Mouse (Mus musculus) kidney, adult 2 months (tissue): ENCODE measurements around the gene Acly. TPM values are rescaled to one million over a fixed set of nuclear protein-coding genes. Genes with fewer than 3 reads are reported as not detected.

ENCODE experiments used
- DNase-seq: peaks from one replicate; pipeline ENCODE4 v3.0.0; 2021
- H3K27ac ChIP-seq: fragments of 200-500 bp; 2 replicates; pipeline ENCODE4 v1.5.1; 2012; ENCODE audit warnings: low read depth, low read length, control low read depth, inconsistent platforms; ENCODE audit not compliant: insufficient read depth
- H3K27me3 ChIP-seq: fragments of 200-500 bp; replicated peaks from 2 replicates; pipeline ENCODE4 v1.6.1; 2012; ENCODE audit warnings: mild to moderate bottlenecking, moderate library complexity, low read length, inconsistent platforms; ENCODE audit not compliant: control insufficient read depth, insufficient read depth
- H3K36me3 ChIP-seq: fragments of 200-500 bp; 2 replicates; pipeline ENCODE4 v1.6.1; 2012; ENCODE audit warnings: mild to moderate bottlenecking, moderate library complexity, low read length, inconsistent platforms; ENCODE audit not compliant: control insufficient read depth, insufficient read depth
- H3K4me1 ChIP-seq: fragments of 200-500 bp; 2 replicates; pipeline ENCODE4 v1.6.1; 2011; ENCODE audit warnings: low read length; ENCODE audit not compliant: control insufficient read depth, insufficient read depth
- H3K4me3 ChIP-seq: fragments of 200-500 bp; 2 replicates; pipeline ENCODE4 v1.5.1; 2011; ENCODE audit warnings: mild to moderate bottlenecking, low read depth, low read length, control low read depth; ENCODE audit not compliant: insufficient read depth
- CTCF ChIP-seq: fragments of 200-500 bp; conservative IDR thresholded peaks from 2 replicates; pipeline ENCODE4 v1.5.1; 2011; ENCODE audit warnings: low read depth, mild to moderate bottlenecking, control low read depth, low read length, moderate library complexity, mixed read lengths; ENCODE audit not compliant: insufficient read depth, insufficient read length
- POLR2A ChIP-seq: fragments of 200-500 bp; IDR thresholded peaks from one replicate; pipeline ENCODE4 v1.6.1; 2011; ENCODE audit warnings: low read depth, low read length, control low read depth
- WGBS: fragments of 180-500 bp; shearing (Covaris S2); methylation state at CpG from one replicate; pipeline ENCODE4 v1.1.7; 2018; 5-methylcytosine and 5-hydroxymethylcytosine counted together
- polyA plus RNA-seq: library from polyadenylated mRNA; depleted of rRNA; stranded (reverse); fragments of >200 nt; gene quantifications from 2 replicates; pipeline ENCODE4 v1.2.3, GENCODE M21; 2012

The Acly gene
- polyA plus RNA-seq, 1 experiment: 181 TPM

DNA sequence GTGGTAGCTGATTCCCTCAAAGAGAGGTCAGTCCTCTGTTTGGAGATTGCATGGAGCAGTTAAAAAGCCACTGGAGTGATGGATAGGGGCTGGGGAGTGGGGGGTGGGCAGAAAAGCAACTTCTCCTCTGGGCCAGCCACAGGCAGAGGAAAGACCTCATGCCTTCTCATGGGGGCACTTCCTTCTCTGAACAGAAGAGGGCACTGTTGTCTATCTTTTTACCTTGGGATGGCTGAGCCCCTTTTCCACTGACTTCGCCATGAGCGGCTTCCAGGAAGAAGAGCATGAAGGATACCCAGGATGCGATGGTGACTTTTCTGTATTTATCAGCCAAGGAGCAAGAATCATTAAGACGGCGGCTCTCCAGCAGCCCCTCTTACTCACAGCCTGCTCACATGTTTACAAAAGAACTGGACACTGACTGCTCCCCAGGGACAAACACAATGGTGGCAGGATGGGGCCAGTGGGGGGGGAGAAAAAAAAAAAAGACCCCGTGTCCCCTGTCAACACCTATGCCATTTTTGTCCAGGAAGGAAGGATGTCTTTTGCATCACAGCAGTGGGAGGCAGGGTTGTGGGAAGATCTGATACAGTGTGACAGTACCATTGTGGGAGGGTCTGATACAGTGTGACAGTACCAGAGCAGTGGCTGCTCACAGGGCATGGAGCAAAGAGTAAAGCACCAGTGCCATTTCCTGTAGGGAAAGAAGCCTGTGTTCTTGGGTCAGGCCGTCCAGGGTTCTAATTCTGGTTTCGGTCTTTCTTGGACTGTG, 42.8 kb upstream of the Acly start:
- TF ChIP-seq POLR2A (no peak), CTCF (peak; percentile 93)
- no peaks in the 10 kb centered on the region for H3K27me3 ChIP-seq
- H3K36me3 ChIP-seq: no peaks in the 10 kb centered on the region
- H3K4me3 ChIP-seq: peak overlapping the region; percentile 30
- DNase-seq: peak; percentile 82
- peaks cover 10% of the 10 kb centered on the region; the same call in 1 of the 2 replicates for H3K4me1 ChIP-seq
- WGBS: 10% methylated on average over 8 of the region's 8 CpGs
- H3K27ac ChIP-seq: no peak overlapping the region

- no peaks in the 10 kb centered on the region for H3K36me3 ChIP-seq
- H3K27ac ChIP-seq: no peak overlapping the region
- no peak overlapping the region for H3K4me3 ChIP-seq
- 64% methylated on average over 9 of the region's 9 CpGs for WGBS
- DNase-seq: no peak
- TF ChIP-seq POLR2A (no peak), CTCF (no peak)
- H3K27me3 ChIP-seq: no peaks in the 10 kb centered on the region
- peaks cover 10% of the 10 kb centered on the region; the same call in 1 of the 2 replicates for H3K4me1 ChIP-seq
These were observed 42.0 kb upstream of the Acly start for GRCm38 (mm10) chr11:100569789-100570188.

DNA sequence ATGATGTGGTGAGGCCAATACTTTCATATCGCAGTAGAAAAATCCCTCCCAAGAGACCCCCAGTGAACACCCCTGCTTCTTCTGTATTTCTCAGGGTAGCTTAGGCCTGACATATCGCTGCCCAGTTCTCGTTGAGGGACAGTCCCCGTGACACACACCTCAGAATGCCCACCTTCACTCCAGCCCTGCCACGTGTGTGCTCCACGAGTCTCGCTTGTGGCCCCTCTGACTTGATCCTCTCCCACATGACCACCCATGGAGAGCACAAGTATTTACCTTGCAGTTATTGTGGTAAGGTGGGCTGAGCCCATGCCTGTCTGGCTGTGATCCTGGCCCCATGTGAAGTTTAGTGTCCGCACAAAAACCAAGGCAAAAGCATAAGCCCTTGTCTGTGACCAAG, 40.9 kb upstream of the Acly start:
- no peak overlapping the region for H3K27ac ChIP-seq
- no peak for DNase-seq
- no peak for TF ChIP-seq CTCF
- H3K36me3 ChIP-seq: no peaks in the 10 kb centered on the region
- H3K4me3 ChIP-seq: no peak overlapping the region
- H3K27me3 ChIP-seq: no peaks in the 10 kb centered on the region
- 0 out of 2 replicates have a peak, but pooled peaks cover 8% of the 10 kb centered on the region for H3K4me1 ChIP-seq
- WGBS: 90% methylated on average over 8 of the region's 8 CpGs

DNA sequence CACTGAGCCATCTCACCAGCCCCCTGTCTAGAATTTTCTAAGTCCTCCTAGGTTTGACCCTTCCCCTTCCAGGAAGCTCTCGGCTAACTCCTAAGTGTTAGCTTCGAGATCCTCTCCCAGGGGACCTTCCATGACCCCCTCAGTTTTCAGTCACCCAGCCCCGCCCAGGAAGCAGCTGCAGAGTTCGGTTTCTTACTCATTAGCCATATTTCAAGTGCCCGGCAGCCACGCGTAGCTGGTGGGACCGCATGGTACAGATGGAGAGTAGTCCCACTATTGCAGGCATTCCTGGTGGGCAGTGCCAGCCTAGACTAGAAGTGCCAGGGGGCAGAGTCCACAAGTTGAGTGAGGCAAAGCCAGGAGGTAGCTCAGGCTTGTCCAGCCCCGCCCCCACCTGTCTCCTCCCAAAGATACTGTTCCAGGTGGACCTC, 40.0 kb upstream of the Acly start:
- Histone ChIP-seq H3K36me3 (no peaks in the 10 kb centered on the region), H3K27me3 (no peaks in the 10 kb centered on the region), H3K27ac (no peak overlapping the region), H3K4me1 (0 out of 2 replicates have a peak, but pooled peaks cover 8% of the 10 kb centered on the region), H3K4me3 (no peak overlapping the region)
- no peak for TF ChIP-seq POLR2A
- TF ChIP-seq CTCF: no peak
- peak; percentile 71 for DNase-seq
- WGBS: 19% methylated on average over 9 of the region's 9 CpGs

GRCm38 (mm10) chr11:100567229-100567628, 39.4 kb upstream of the Acly start:
- H3K36me3 ChIP-seq: no peaks in the 10 kb centered on the region
- no peak overlapping the region for H3K27ac ChIP-seq
- no peak overlapping the region for H3K4me3 ChIP-seq
- no peaks in the 10 kb centered on the region for H3K27me3 ChIP-seq
- DNase-seq: no peak
- WGBS: 67% methylated on average over 5 of the region's 5 CpGs
- TF ChIP-seq POLR2A (no peak), CTCF (no peak)
- 0 out of 2 replicates have a peak, but pooled peaks cover 8% of the 10 kb centered on the region for H3K4me1 ChIP-seq

GRCm38 (mm10) chr11:100564703-100565102, 36.9 kb upstream of the Acly start:
- DNase-seq: no peak
- Histone ChIP-seq H3K27ac (no peak overlapping the region), H3K4me1 (0 out of 2 replicates have a peak, but pooled peaks cover 4% of the 10 kb centered on the region), H3K36me3 (no peaks in the 10 kb centered on the region), H3K4me3 (no peak overlapping the region), H3K27me3 (no peaks in the 10 kb centered on the region)
- no peak for TF ChIP-seq CTCF
- TF ChIP-seq POLR2A: no peak
- WGBS: 93% methylated on average over 6 of the region's 6 CpGs

DNA sequence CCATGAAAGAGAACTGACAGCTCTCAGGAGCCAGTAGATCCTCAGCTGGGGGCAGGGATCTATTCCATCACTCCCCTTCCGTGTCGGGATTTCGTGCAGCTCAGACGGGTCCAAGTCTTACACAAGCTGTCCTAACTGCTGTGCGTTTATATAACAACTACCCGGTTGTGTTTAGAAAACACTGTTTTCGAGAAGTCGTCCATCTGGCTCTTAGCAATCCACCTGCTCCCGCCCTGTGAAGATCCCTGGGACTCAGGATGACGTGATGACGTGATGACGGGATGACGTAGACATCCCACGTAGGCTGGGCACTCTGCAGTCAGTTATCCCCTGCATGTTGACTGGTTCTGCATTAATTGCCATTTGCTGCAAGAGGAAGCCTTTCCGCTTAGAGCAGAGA, 36.5 kb upstream of the Acly start:
- Histone ChIP-seq H3K27ac (no peak overlapping the region), H3K4me1 (0 out of 2 replicates have a peak, but pooled peaks cover 4% of the 10 kb centered on the region), H3K36me3 (no peaks in the 10 kb centered on the region), H3K27me3 (no peaks in the 10 kb centered on the region), H3K4me3 (no peak overlapping the region)
- 86% methylated on average over 15 of the region's 15 CpGs for WGBS
- DNase-seq: no peak
- TF ChIP-seq POLR2A: no peak
- no peak for TF ChIP-seq CTCF
